Comparison of ENCODE assay signal across 15 mouse cellular contexts in genomic region chr6:140512427-140512826, GRCm38 (mm10).
DNase-seq lines count a peak whose midpoint lies in the region; ATAC-seq lines count a peak whose summit lies in the region.
"Had no signal": no experiment of that assay in that cellular context is flagged by ENCODE, and none has a peak within 500 bp of the region (broad histone marks: within the 10 kb centered on the region; RNA-seq: fewer than 3 reads in every experiment).

No protein-coding gene starts in this region.

- H3K4me3 ChIP-seq in heart, embryonic 13.5 days, result no peak overlapping the region
- peak overlapping the region; percentile 62 for H3K4me3 ChIP-seq in megakaryocyte, embryonic 14.5 days (replicated peaks)
- H3K4me3 ChIP-seq in embryonic facial prominence, embryonic 14.5 days (ENCODE audit: low read depth, low read length), result no peak overlapping the region
- no peak overlapping the region for H3K4me3 ChIP-seq in neural tube, embryonic 15.5 days (replicated peaks)
- H3K4me3 ChIP-seq: erythroblast, embryonic 14.5 days; heart, embryonic 15.5 days had no signal

- no peaks in the 10 kb centered on the region for H3K36me3 ChIP-seq in heart, embryonic 13.5 days
- no peaks in the 10 kb centered on the region for H3K36me3 ChIP-seq in megakaryocyte, embryonic 14.5 days (replicated peaks; ENCODE audit: low read length)
- no peaks in the 10 kb centered on the region for H3K36me3 ChIP-seq in embryonic facial prominence, embryonic 14.5 days (ENCODE audit: control insufficient read depth, insufficient read depth, low read length)
- H3K36me3 ChIP-seq in neural tube, embryonic 15.5 days, result no peaks in the 10 kb centered on the region
- H3K36me3 ChIP-seq: heart, embryonic 15.5 days had no signal

- 48% methylated on average over 8 of the region's 8 CpGs for WGBS in heart, embryonic 13.5 days
- WGBS in embryonic facial prominence, embryonic 14.5 days, result 52% methylated on average over 8 of the region's 8 CpGs
- WGBS in neural tube, embryonic 15.5 days, result 59% methylated on average over 8 of the region's 8 CpGs

- 0 out of 2 replicates have a peak overlapping the region, but pooled peaks have one; percentile 15 for H3K27ac ChIP-seq in heart, embryonic 13.5 days (replicated peaks)
- peak overlapping the region; percentile 39; the same call in 1 of the 2 replicates for H3K27ac ChIP-seq in embryonic facial prominence, embryonic 14.5 days (replicated peaks; ENCODE audit: low read depth, low read length)
- H3K27ac ChIP-seq in neural tube, embryonic 15.5 days (replicated peaks), result 0 out of 2 replicates have a peak overlapping the region, but pooled peaks have one; percentile 2
- H3K27ac ChIP-seq: heart, embryonic 15.5 days had no signal

- H3K4me1 ChIP-seq in heart, embryonic 13.5 days, result peaks cover 42% of the 10 kb centered on the region
- H3K4me1 ChIP-seq in megakaryocyte, embryonic 14.5 days, result peaks cover 64% of the 10 kb centered on the region
- peaks cover 43% of the 10 kb centered on the region for H3K4me1 ChIP-seq in embryonic facial prominence, embryonic 14.5 days (ENCODE audit: control insufficient read depth, insufficient read depth, low read length)
- peaks cover 27% of the 10 kb centered on the region for H3K4me1 ChIP-seq in neural tube, embryonic 15.5 days

- DNase-seq in heart, postnatal 25 days (ENCODE audit: low spot score), result no peak
- DNase-seq in embryonic facial prominence, embryonic 14.5 days (ENCODE audit: low spot score), result no peak
- DNase-seq in urinary bladder, adult 18-20 months (ENCODE audit: low spot score in 2 of 2), result no peak
- DNase-seq: adrenal gland, postnatal 14 days; gastrocnemius, postnatal 36 days; kidney, adult 11 months; kidney, postnatal 36 days; layer of hippocampus, postnatal 36 days; lung, adult 2 months had no signal

- H3K9me3 ChIP-seq in heart, embryonic 13.5 days, result no peaks in the 10 kb centered on the region
- H3K9me3 ChIP-seq in megakaryocyte, embryonic 14.5 days, result no peaks in the 10 kb centered on the region
- H3K9me3 ChIP-seq in embryonic facial prominence, embryonic 14.5 days (ENCODE audit: control insufficient read depth, low read length), result no peaks in the 10 kb centered on the region
- no peaks in the 10 kb centered on the region for H3K9me3 ChIP-seq in neural tube, embryonic 15.5 days (replicated peaks)
- H3K9me3 ChIP-seq: heart, embryonic 15.5 days had no signal

- ATAC-seq in heart, embryonic 13.5 days (ENCODE audit: extremely low read depth, insufficient number of reproducible peaks, low FRiP score, low TSS enrichment), result no peak; the same call in 1 of the 2 replicates
- no peak for ATAC-seq in megakaryocyte, adult 5-6 weeks (ENCODE audit: poor library complexity, severe bottlenecking)
- ATAC-seq in embryonic facial prominence, embryonic 14.5 days (ENCODE audit: low read depth), result no peak
- ATAC-seq in neural tube, embryonic 15.5 days (ENCODE audit: low FRiP score), result no peak

- H3K9ac ChIP-seq in heart, embryonic 13.5 days, result no peak overlapping the region
- H3K9ac ChIP-seq in embryonic facial prominence, embryonic 14.5 days (ENCODE audit: low read depth, low read length), result no peak overlapping the region
- no peak overlapping the region for H3K9ac ChIP-seq in neural tube, embryonic 15.5 days (replicated peaks)
- H3K9ac ChIP-seq: heart, embryonic 15.5 days had no signal

- H3K4me2 ChIP-seq in heart, embryonic 13.5 days, result no peak overlapping the region
- no peak overlapping the region for H3K4me2 ChIP-seq in embryonic facial prominence, embryonic 14.5 days (ENCODE audit: low read depth, low read length)
- H3K4me2 ChIP-seq in neural tube, embryonic 15.5 days, result no peak overlapping the region
- H3K4me2 ChIP-seq: heart, embryonic 15.5 days had no signal

- no peaks in the 10 kb centered on the region for H3K27me3 ChIP-seq in heart, embryonic 13.5 days (replicated peaks)
- H3K27me3 ChIP-seq in megakaryocyte, embryonic 14.5 days (replicated peaks), result no peaks in the 10 kb centered on the region
- no peaks in the 10 kb centered on the region for H3K27me3 ChIP-seq in embryonic facial prominence, embryonic 14.5 days (replicated peaks; ENCODE audit: control insufficient read depth, insufficient read depth, low read length)
- H3K27me3 ChIP-seq in neural tube, embryonic 15.5 days (replicated peaks), result no peaks in the 10 kb centered on the region
- H3K27me3 ChIP-seq: heart, embryonic 15.5 days had no signal

- intact Hi-C loops in heart, postnatal 25 days (cut with DNase I), result no loop called here
